Mouse (Mus musculus) MEL (cell line): ENCODE results near the gene Hs6st3. TPM values are rescaled to one million over a fixed set of nuclear protein-coding genes. Genes with fewer than 3 reads are reported as not detected.

Source experiments
- DNase-seq: peaks from one replicate; pipeline ENCODE4 v3.0.0; 2011; ENCODE audit warnings: low read depth, low spot score
- H3K27ac ChIP-seq: 2 replicates; pipeline ENCODE4 v1.5.1; 2012; ENCODE audit warnings: low read depth, mild to moderate bottlenecking, control low read depth, low read length, moderate library complexity; ENCODE audit not compliant: control insufficient read depth
- H3K27me3 ChIP-seq, 2 experiments: fragments of 150-350 bp in 1 of 2; sonication (generic) in 1 of 2; 2 replicates each; pipeline ENCODE4 v1.6.1; 2012; ENCODE audit warnings: low read length in 2 of 2, mild to moderate bottlenecking in 2 of 2, improper control_type of control experiment in 1 of 2, moderate library complexity in 1 of 2; ENCODE audit not compliant: insufficient read depth in 2 of 2, control insufficient read depth in 1 of 2
- H3K36me3 ChIP-seq, 2 experiments: 2 replicates each; pipeline ENCODE4 v1.6.1; 2012 to 2014; ENCODE audit warnings: low read length in 2 of 2, improper control_type of control experiment in 1 of 2, inconsistent platforms in 1 of 2, mild to moderate bottlenecking in 1 of 2; ENCODE audit not compliant: insufficient read depth in 2 of 2, control insufficient read depth in 1 of 2
- H3K4me1 ChIP-seq, 2 experiments: fragments of 150-350 bp in 1 of 2; sonication (generic) in 1 of 2; 2 replicates each; pipeline ENCODE4 v1.6.1; 2012; ENCODE audit warnings: low read length in 2 of 2, improper control_type of control experiment in 1 of 2, mild to moderate bottlenecking in 1 of 2; ENCODE audit not compliant: insufficient read depth in 2 of 2, control insufficient read depth in 1 of 2
- H3K4me3 ChIP-seq, 2 experiments: fragments of 150-350 bp in 1 of 2; sonication (generic) in 1 of 2; 2 replicates each; pipeline ENCODE4 v1.5.1; 2012; ENCODE audit warnings: low read depth in 2 of 2, low read length in 2 of 2, mild to moderate bottlenecking in 2 of 2, moderate library complexity in 2 of 2, control low read depth in 1 of 2, improper control_type of control experiment in 1 of 2; ENCODE audit not compliant: control insufficient read depth in 1 of 2, insufficient read depth in 1 of 2
- H3K79me2 ChIP-seq: 2 replicates; pipeline ENCODE4 v1.6.1; 2012; ENCODE audit warnings: mild to moderate bottlenecking, low read length, moderate library complexity; ENCODE audit not compliant: control insufficient read depth, poor library complexity, insufficient read depth
- H3K9ac ChIP-seq: 2 replicates; pipeline ENCODE4 v1.6.1; 2012; ENCODE audit warnings: low read depth, mild to moderate bottlenecking, control low read depth, low read length, moderate library complexity; ENCODE audit not compliant: control insufficient read depth, poor library complexity, severe bottlenecking
- H3K9me3 ChIP-seq: fragments of 150-350 bp; sonication (generic); replicated peaks from 2 replicates; pipeline ENCODE4 v1.6.1; 2012; ENCODE audit warnings: mild to moderate bottlenecking, low read length, improper control_type of control experiment, moderate library complexity; ENCODE audit not compliant: insufficient read depth
- BHLHE40 ChIP-seq: IDR thresholded peaks from 2 replicates; pipeline ENCODE4 v1.6.1; 2012; ENCODE audit warnings: low read depth, mild to moderate bottlenecking, inconsistent platforms, low read length, improper control_type of control experiment, borderline replicate concordance
- CHD2 ChIP-seq: IDR thresholded peaks from 2 replicates; pipeline ENCODE4 v1.6.1; 2011; ENCODE audit warnings: low read length, improper control_type of control experiment
- CTCF ChIP-seq, 3 experiments: IDR thresholded peaks in 2 of 3; conservative IDR thresholded peaks in 1 of 3; 2 replicates each; pipeline ENCODE4 v1.5.1; 2011 to 2012; ENCODE audit warnings: low read length in 3 of 3, low read depth in 2 of 3, mild to moderate bottlenecking in 2 of 3, improper control_type of control experiment in 1 of 3, inconsistent platforms in 1 of 3, mixed read lengths in 1 of 3, moderate library complexity in 1 of 3; ENCODE audit not compliant: control insufficient read depth in 1 of 3, insufficient read depth in 1 of 3, poor library complexity in 1 of 3, severe bottlenecking in 1 of 3
- EP300 ChIP-seq, 2 experiments: IDR thresholded peaks; 2 replicates each; pipeline ENCODE4 v1.6.1; 2011; ENCODE audit warnings: improper control_type of control experiment in 2 of 2, low read length in 2 of 2, low read depth in 1 of 2, mild to moderate bottlenecking in 1 of 2
- GABPA ChIP-seq: IDR thresholded peaks from 2 replicates; pipeline ENCODE4 v1.6.1; 2012; ENCODE audit warnings: low read depth, mild to moderate bottlenecking, inconsistent platforms, low read length, improper control_type of control experiment, moderate library complexity
- GATA1 ChIP-seq: IDR thresholded peaks from 2 replicates; pipeline ENCODE4 v1.6.1; 2011; ENCODE audit warnings: low read depth, low read length, improper control_type of control experiment
- MAFK ChIP-seq: IDR thresholded peaks from 2 replicates; pipeline ENCODE4 v1.6.1; 2011; ENCODE audit warnings: low read depth, mild to moderate bottlenecking, low read length, improper control_type of control experiment, borderline replicate concordance
- MEF2A ChIP-seq: IDR thresholded peaks from 2 replicates; pipeline ENCODE4 v1.6.1; 2014; ENCODE audit warnings: low read depth, mild to moderate bottlenecking, inconsistent platforms, low read length, improper control_type of control experiment; ENCODE audit not compliant: poor library complexity, insufficient replicate concordance, severe bottlenecking; ENCODE audit errors: extremely low read depth
- MYB ChIP-seq: IDR thresholded peaks from 2 replicates; pipeline ENCODE4 v1.6.1; 2011; ENCODE audit warnings: mild to moderate bottlenecking, low read depth, low read length, improper control_type of control experiment
- MYC ChIP-seq: IDR thresholded peaks from 2 replicates; pipeline ENCODE4 v1.6.1; 2011; ENCODE audit warnings: low read depth, mild to moderate bottlenecking, low read length, improper control_type of control experiment, moderate library complexity
- SMC3 ChIP-seq: IDR thresholded peaks from 2 replicates; pipeline ENCODE4 v1.6.1; 2011; ENCODE audit warnings: low read depth, low read length, improper control_type of control experiment
- TAL1 ChIP-seq: IDR thresholded peaks from 2 replicates; pipeline ENCODE4 v1.6.1; 2012; ENCODE audit warnings: mild to moderate bottlenecking, inconsistent platforms, low read length, moderate library complexity, mixed read lengths
- ZC3H11A ChIP-seq: IDR thresholded peaks from 2 replicates; pipeline ENCODE4 v1.6.1; 2012; ENCODE audit warnings: low read depth, mild to moderate bottlenecking, inconsistent platforms, low read length, improper control_type of control experiment
- ZKSCAN1 ChIP-seq: IDR thresholded peaks from 2 replicates; pipeline ENCODE4 v1.6.1; 2012; ENCODE audit warnings: low read depth, mild to moderate bottlenecking, inconsistent platforms, low read length, improper control_type of control experiment, moderate library complexity
- ZNF384 ChIP-seq: IDR thresholded peaks from 2 replicates; pipeline ENCODE4 v1.6.1; 2012; ENCODE audit warnings: low read depth, mild to moderate bottlenecking, inconsistent platforms, low read length, improper control_type of control experiment
- polyA plus RNA-seq, 2 experiments: library from polyadenylated mRNA; stranded (reverse) in 1 of 2; unstranded in 1 of 2; fragments of >175 nt in 1 of 2; fragments of >200 nt in 1 of 2; gene quantifications; 2 replicates each; pipeline versions ENCODE4 v1.2.1 to v1.2.4; 2012; ENCODE audit warnings: low replicate concordance in 2 of 2, low read depth in 1 of 2; ENCODE audit not compliant: insufficient read length in 2 of 2, insufficient read depth in 1 of 2, missing spikeins in 1 of 2
- total RNA-seq: library from RNA; depleted of rRNA; stranded (reverse); fragments of 300-350 nt; gene quantifications from 2 replicates; pipeline ENCODE4 v1.2.3, GENCODE M21; 2012

Gene Hs6st3
- total and polyA plus RNA-seq, 3 experiments, result not detected

GRCm38 (mm10) chr14:119852139-119852538 is 714.0 kb downstream of the Hs6st3 start:
- H3K4me1 ChIP-seq, result peaks cover 5 to 12% of the 10 kb centered on the region in 2 experiments; a peak in 3 of 4 replicates
- H3K4me3 ChIP-seq, result no peak overlapping the region
- H3K79me2 ChIP-seq, result no peaks in the 10 kb centered on the region
- no peak overlapping the region for H3K9ac ChIP-seq
- DNase-seq, result no peak
- TF ChIP-seq CTCF (IDR thresholded peaks at IDR 0.05 in 2 of 3, conservative IDR thresholded peaks at IDR 0.05 in 1 of 3; ENCODE audit: control insufficient read depth in 1 of 3, insufficient read depth in 1 of 3, low read depth in 2 of 3, low read length in 3 of 3, poor library complexity in 1 of 3, severe bottlenecking in 1 of 3), result no peak
- TF ChIP-seq ZKSCAN1, result no peak
- TF ChIP-seq GABPA, result no peak
- TF ChIP-seq TAL1, result no peak
- no peak for TF ChIP-seq EP300 (IDR thresholded peaks at IDR 0.05; ENCODE audit: low read depth in 1 of 2, low read length in 2 of 2)
- no peak for TF ChIP-seq SMC3
- TF ChIP-seq CHD2, result no peak
- no peak for TF ChIP-seq ZC3H11A
- TF ChIP-seq MEF2A, result no peak
- no peak for TF ChIP-seq GATA1
- TF ChIP-seq ZNF384, result no peak
- H3K9me3 ChIP-seq, result no peaks in the 10 kb centered on the region
- H3K36me3 ChIP-seq, result peaks cover 0 to 13% of the 10 kb centered on the region in 2 experiments; a peak in 2 of 4 replicates
- no peaks in the 10 kb centered on the region for H3K27me3 ChIP-seq
- H3K27ac ChIP-seq, result no peak overlapping the region

GRCm38 (mm10) chr14:119857338-119858291 is 719.5 kb downstream of the Hs6st3 start:
- Histone ChIP-seq H3K27me3 (no peaks in the 10 kb centered on the region), H3K36me3 (no peaks in the 10 kb centered on the region), H3K27ac (no peak overlapping the region), H3K9ac (no peak overlapping the region), H3K79me2 (no peaks in the 10 kb centered on the region), H3K4me1 (peaks cover 0 to 3% of the 10 kb centered on the region in 2 experiments; a peak in 1 of 4 replicates), H3K4me3 (no peak overlapping the region), H3K9me3 (no peaks in the 10 kb centered on the region)
- no peak for TF ChIP-seq MYB
- TF ChIP-seq CHD2, result no peak
- no peak for TF ChIP-seq BHLHE40
- DNase-seq, result no peak

- Histone ChIP-seq H3K27ac (no peak overlapping the region), H3K27me3 (no peaks in the 10 kb centered on the region), H3K79me2 (no peaks in the 10 kb centered on the region), H3K36me3 (no peaks in the 10 kb centered on the region), H3K4me3 (no peak overlapping the region), H3K9ac (no peak overlapping the region), H3K4me1 (no peaks in the 10 kb centered on the region), H3K9me3 (no peaks in the 10 kb centered on the region)
- TF ChIP-seq MAFK (peak; percentile 48; the same call in 1 of the 2 replicates), MYC (no peak)
- no peak for DNase-seq
Measured at GRCm38 (mm10) chr14:119873617-119874016, 735.5 kb downstream of the Hs6st3 start.
